Mouse (Mus musculus) heart, postnatal 10 days (tissue): ENCODE measurements around the gene Calhm3. TPM values are rescaled to one million over a fixed set of nuclear protein-coding genes. Genes with fewer than 3 reads are reported as not detected.
"Not testable (repeated sequence)": the region's sequence is repeated elsewhere in the genome, so short reads cannot be mapped to it uniquely, and the experiment has no call there.

ENCODE experiments used
- DNase-seq, 2 experiments: peaks; one replicate each; pipeline ENCODE4 v3.0.0; 2021
- intact Hi-C: fragments of 180-260 bp; cut with DNase I; formaldehyde crosslinking; loops from one replicate; pipeline ENCODE4 v1.15.1; 2025
- total RNA-seq, 2 experiments: library from RNA; stranded (reverse); gene quantifications; 2 replicates each; pipeline ENCODE4 v1.2.3; 2021

Calhm3 gene
- total RNA-seq, 2 experiments from 2014 or later: not detected

DNA sequence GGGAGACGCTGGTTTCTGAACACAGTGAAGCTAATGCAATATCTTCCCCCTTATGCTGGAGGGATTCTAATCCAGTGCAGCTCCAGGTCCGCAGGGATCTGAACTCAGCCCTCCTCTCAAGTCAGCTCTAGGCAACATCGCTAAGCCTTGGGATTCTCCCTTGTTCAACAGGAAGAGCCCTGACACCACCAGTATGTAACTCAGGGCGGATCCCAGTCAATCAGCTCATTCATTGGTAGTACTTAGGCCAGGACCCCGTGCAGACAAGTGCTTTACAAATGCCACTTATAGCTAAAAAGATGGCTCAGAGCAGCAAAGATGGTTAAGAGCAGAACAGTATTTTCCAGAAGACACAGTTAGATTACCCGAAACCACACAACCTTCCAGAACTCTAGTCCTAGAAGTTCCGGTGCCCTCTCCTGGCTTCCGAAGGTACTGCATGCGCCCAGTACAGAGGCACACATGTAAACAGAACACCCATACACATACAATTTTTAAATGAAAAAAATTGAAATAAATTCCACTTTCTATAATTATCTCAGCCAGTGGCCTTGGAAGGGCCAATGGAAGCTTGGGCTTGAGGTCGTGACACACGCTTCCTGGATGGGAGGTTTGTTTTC lies 11.3 kb upstream of the Calhm3 start:
- intact Hi-C loops: loop anchor here (1.0 kb wide), 1 partner anchor 48 kb away; no protein-coding TSS in a partner anchor
- DNase-seq: peak; percentile 88 to 93

- intact Hi-C loops: loop anchor here (1.0 kb wide), 1 partner anchor 47 kb away; no protein-coding TSS in a partner anchor
- DNase-seq: peak; percentile 32 to 64
These were observed 10.7 kb upstream of the Calhm3 start for GRCm38 (mm10) chr19:47168223-47168622.

- intact Hi-C loops: loop anchor here (1.0 kb wide), 1 partner anchor 46 kb away; no protein-coding TSS in a partner anchor
- peak in 1 of 2 experiments; percentile 18 for DNase-seq
These were observed 10.2 kb upstream of the Calhm3 start for GRCm38 (mm10) chr19:47167617-47168214.

DNA sequence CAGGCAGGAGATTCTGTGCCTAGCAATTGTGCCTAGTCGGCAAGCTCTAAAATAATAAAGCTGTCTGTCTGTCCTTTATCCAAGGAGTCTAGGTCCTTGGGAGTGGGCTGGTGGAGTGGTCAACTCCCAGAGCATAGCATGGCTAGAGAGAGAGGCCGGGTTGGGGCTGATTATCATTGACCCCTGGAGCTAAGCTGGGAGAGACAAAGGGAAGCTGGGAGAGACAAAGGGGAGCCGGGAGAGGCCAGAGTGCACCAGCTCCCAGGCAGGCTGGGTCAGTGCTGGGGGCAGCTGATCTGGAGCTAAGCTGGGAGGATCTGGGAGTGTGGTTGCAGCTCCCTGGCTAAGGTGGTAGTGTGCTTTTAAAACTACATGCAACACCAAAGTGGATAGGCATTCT lies 9.2 kb upstream of the Calhm3 start:
- DNase-seq: no peak
- intact Hi-C loops: no loop called here

- DNase-seq: no peak
- intact Hi-C loops: no loop called here
These were observed 5.7 kb upstream of the Calhm3 start for GRCm38 (mm10) chr19:47163176-47163744.

GRCm38 (mm10) chr19:47161669-47162068 lies 4.1 kb upstream of the Calhm3 start:
- DNase-seq: no peak
- intact Hi-C loops: no loop called here

DNA sequence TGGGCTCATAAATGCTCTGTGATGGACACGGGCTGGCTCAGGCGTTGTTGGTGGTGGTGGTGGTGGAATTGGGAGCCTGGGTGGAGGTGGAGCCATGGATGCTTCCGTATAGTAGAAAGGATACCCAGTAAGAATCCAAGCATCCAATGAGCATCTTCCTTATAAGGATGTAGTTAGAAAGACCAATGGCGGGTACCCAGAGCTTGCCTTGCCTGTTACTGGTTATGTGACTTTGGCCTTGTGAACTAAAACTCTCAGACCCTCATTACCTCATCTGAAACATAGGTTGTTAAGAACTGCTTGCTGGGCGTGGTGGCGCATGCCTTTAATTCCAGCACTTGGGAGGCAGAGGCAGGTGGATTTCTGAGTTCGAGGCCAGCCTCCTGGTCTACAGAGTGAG lies 3.8 kb downstream of the Calhm3 start:
- DNase-seq: no peak
- intact Hi-C loops: no loop called here

DNA sequence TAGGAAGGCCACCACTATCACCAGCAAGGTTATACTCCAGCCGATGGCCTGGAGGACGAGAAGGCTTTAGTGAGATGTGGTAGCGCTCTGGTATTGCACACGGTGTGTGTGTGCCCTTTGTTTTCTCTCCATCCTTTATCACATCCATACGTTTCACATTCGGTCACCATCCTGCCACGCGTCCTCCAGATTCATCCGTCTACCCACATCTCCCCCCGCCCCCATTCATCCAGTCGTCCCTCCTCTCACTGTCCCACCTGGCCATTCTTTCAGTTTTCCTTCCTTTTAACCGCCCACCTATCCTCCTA lies 5.5 kb downstream of the Calhm3 start:
- intact Hi-C loops: no loop called here
- DNase-seq: no peak

DNA sequence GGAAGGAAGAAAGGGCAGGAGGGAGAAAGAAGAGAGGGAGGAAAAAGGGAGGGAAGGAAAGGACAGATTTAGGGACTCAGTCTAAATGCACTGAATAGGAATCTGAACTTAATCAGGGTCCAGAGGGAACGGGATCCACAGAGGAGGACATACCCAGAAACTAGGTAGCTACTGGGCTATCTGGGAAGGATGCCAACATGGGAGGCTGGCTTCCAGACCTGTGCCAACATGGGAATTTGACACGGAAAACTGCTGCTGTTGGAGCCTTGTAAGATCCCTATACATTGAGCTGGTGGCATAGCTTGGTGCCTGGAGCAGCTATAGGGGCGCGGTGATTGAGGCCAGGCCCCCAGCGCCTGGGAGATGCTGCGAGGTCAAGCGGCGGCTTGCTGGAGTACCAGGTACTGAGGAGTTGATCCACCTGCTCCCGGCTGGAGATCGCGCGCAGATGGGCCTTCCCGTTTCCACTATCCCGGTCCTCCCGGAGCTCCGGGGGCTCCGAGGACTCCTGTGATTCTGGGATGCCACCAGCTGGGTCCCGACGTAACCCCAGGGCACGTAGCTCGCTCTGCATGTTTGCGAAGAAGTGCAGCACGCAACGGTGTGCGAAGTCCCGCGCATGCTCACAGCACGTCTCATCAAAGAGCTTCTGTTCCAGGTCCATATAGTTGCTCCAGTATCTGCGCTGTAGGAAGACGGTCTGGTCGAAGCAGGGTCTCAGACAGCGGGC lies 6.1 kb downstream of the Calhm3 start:
- no peak for DNase-seq
- intact Hi-C loops: no loop called here

GRCm38 (mm10) chr19:47149854-47150253 lies 7.7 kb downstream of the Calhm3 start:
- intact Hi-C loops: no loop called here

DNA sequence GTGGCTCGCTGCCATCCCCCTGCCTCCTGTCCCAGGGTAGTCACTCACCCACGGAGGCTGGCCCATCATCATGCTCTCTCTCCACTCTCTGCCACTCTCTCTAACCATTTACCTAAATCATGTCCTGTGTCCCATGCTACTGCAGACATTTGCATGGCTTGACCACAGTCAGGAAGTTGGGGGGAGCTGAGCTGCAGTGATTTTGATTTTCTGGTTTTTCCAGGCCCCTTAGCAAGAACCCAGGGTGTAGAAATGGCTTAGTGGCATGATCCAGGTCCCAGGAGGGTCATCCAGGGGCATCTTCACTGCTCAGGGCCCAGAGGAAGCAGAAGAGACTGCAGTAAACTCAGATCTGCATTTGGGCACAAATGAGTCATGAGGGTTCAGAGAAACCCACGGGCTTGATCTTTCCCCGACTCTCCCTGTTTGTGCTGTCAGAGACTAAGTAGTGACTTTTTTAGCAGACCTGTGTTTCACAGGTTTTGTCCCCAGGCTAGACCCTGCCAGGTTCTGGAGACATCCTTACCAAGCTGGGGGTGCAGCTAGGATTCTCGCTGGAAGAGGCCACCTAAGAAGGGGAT lies 9.2 kb downstream of the Calhm3 start:
- DNase-seq: no peak
- intact Hi-C loops: no loop called here

More at GRCm38 (mm10) chr19:47149854-47150253, 7.7 kb downstream of the Calhm3 start:
- no peak for DNase-seq

- intact Hi-C loops: no loop called here
- DNase-seq: no peak
These were observed 13.4 kb downstream of the Calhm3 start, which contains the start of gene Calhm1 for GRCm38 (mm10) chr19:47144154-47144553. Gene Calhm1, minus strand, starts transcription at chr19:47144254.

- intact Hi-C loops: no loop called here
- no peak for DNase-seq
These were observed 15.1 kb downstream of the Calhm3 start for GRCm38 (mm10) chr19:47142438-47142837.

DNA sequence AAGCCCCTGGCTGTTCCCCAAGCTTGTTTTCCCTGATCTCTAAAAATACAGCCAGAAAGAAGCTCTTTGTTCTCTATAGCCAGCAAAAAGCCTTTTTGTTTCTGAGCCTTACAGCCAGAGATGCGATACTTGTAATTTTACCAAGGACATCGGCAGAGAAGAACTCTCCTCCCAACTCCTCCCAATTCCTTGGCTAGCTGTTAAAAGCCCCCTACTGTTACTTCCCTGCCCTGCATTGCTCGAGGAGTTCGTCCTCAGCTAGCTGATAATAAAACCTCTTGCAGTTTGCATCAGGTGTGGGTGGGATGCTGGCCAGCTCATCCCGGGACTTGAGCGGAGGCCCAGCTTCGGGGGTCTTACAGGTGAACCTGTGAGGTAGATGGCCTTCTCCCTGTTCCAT lies 18.0 kb downstream of the Calhm3 start:
- DNase-seq, intact Hi-C loops: not testable (repeated sequence)

DNA sequence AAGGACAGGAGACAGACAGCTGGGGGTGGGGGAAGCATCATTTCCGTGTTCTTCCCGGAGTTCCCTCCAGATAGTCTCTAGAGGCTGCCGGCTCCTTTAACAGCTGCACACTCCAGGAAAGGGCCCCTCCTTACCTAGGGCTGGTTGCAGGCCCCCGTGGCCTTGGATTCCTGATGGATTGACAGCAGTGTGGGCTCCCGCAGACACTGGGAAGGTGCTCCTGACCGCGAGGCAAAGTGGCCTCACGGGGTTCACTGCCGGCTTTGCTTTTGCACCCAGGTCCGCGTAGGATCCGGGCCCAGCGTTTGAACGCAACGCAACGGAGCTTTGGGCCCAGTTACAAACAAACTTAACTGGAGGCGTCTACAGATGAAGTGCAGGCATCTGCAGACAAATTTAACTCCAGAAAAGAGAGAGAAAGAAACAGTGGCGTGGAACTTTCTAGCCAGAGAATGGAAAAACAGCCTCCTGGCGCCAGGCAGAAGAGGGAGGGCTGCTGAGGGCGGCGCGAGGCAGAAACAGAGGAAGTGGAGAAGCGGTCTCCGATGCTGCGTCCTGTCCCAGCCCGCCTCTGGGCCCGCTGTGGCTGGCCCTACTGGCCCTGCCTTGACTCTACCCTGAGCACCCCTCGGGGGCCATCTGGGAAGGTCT lies 19.7 kb downstream of the Calhm3 start, which contains the start of gene Calhm2:
TSS of gene Calhm2 (minus strand) at position 524 of the 651 bp plus-strand sequence.
- peak; percentile 70 to 78 for DNase-seq
- intact Hi-C loops: no loop called here

DNA sequence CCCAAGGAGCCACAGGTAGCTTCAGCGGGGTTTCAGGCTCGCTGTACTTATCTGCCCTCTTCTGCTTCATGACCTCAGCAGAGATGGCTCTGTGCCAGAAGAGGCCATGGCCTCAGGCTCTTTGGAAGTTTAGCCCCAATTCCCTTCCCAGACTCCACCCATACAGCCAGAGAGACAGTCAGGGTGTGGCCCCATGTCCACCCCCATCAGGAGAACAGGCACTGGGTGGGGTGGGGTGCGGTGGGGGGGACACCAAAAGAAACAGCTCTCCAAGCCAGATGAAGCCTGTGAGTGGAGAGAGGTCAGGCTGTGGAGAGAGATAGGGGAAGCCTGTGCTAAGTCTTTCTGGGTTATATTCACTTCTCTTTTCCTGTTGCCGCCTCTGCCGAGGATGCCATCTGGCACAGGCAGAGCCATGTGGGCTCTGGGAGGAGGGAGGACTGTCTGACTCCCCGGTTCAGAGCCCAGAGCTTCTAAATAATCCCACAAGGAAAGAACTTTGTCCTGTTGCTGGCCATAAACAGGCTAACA lies 20.4 kb downstream of the Calhm3 start:
- intact Hi-C loops: no loop called here
- DNase-seq: peak; percentile 56 to 72

GRCm38 (mm10) chr19:47136170-47136569 lies 21.4 kb downstream of the Calhm3 start:
- intact Hi-C loops: no loop called here
- no peak for DNase-seq

DNA sequence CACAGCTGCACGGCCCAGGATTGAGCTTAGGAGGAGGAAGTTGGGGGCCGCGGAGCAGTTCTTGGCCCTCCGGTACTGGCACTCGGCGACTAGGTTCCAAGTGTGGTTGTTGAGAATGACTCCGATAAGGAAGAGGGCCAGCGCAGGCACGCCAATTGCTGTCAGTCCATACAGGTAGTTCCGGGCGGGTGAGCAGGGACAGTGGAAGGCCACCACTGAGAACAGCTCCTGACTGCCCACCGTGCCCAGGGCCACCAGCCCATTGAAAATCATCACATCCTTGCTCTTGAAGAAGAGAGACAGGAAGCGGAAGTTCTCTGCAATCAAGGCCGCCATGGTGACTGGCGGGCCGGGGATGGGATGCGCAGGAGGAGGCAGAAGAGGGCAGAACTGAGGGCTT lies 22.0 kb downstream of the Calhm3 start:
- intact Hi-C loops: no loop called here
- no peak for DNase-seq

GRCm38 (mm10) chr19:47133161-47133560 lies 24.4 kb downstream of the Calhm3 start:
- no peak for DNase-seq
- intact Hi-C loops: no loop called here

DNA sequence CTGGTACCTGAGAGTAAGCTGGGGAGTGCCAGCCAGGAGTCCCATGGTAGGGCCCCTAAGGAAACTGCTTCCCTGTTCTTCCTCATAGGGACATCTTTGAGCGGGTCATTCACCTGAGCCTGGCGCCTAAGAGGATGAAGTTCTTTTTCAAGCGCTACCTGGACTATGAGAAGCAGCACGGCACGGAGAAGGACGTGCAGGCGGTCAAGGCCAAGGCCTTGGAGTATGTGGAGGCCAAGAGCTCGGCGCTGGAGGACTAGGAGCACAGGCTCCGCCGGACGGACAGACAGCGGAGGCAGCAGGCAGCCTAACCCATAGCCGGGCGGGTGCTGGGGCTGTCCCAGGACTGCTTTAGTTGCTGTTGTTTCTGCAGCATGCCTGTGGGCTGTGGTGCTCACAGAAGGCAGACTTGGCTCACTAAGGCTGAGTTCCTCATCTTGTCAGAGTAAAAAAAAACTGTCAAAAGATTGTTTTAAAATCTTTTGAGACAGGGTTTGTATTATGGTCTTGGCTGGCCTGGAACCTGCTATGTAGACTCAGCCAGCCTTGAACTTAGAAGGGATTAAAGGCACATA lies 26.9 kb downstream of the Calhm3 start:
- DNase-seq: no peak
- intact Hi-C loops: no loop called here
